Mouse (Mus musculus) T-helper 2 cell (primary cell): ENCODE results near the gene Casp9.
"Not testable (repeated sequence)": the region's sequence is repeated elsewhere in the genome, so short reads cannot be mapped to it uniquely, and the experiment has no call there.

ENCODE experiments used
- in situ Hi-C: fragments of 300-600 bp; cut with MboI, MseI; formaldehyde crosslinking; loops from one replicate; pipeline ENCODE4 v1.15.1; 2025; ENCODE audit warnings: high pct_unique_total_duplicates

The Casp9 gene

GRCm38 (mm10) chr4:141793282-141794151 lies at the start of gene Casp9:
Casp9 (plus strand) TSS chr4:141793612.
- in situ Hi-C loops, result no loop called here

DNA sequence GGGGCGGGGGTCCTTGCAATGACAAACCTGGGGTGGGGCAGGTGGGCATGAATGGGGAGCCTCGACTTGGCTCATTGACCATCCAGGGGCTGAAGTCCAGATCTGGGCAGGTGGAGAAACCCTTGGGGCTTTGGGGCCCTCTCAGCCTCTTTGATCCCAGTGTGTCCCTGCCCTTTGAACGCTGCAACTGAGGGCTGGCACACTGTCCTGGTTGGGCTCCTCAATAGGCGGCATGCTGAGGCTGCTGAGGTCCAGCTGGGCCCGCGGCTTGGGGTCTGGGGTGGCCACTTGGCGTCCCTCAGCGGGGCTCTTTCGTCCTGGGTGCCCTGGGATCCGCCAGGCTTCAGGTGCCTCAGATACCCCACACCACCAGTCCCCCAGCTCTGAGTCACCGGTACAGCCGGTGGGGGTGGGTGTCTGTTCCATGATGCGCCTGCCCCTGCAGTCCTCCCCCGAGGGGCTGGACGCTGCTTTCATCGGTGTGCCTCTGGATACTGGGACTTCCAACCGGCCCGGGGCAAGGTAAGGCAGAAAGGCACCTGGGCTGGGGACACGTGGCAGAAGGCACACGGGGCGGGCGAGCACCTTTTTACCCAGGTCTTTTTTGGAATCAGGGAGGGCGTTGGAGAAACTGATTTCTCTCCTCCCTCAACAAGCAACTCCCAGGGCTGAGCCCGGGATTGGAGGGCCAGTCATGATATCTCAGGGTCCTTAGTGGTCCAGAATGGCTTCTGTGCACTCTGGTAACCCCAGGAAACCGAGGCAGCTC lies 46.6 kb upstream of the Casp9 start, which contains the start of gene Agmat:
TSS of gene Agmat (plus strand) at position 95 of the 769 bp plus-strand sequence.
- in situ Hi-C loops, result no loop called here

GRCm38 (mm10) chr4:141749557-141749956 lies 43.9 kb upstream of the Casp9 start:
- in situ Hi-C loops, result no loop called here

- in situ Hi-C loops, result no loop called here
Observed at GRCm38 (mm10) chr4:141750826-141751225, 42.6 kb upstream of the Casp9 start.

DNA sequence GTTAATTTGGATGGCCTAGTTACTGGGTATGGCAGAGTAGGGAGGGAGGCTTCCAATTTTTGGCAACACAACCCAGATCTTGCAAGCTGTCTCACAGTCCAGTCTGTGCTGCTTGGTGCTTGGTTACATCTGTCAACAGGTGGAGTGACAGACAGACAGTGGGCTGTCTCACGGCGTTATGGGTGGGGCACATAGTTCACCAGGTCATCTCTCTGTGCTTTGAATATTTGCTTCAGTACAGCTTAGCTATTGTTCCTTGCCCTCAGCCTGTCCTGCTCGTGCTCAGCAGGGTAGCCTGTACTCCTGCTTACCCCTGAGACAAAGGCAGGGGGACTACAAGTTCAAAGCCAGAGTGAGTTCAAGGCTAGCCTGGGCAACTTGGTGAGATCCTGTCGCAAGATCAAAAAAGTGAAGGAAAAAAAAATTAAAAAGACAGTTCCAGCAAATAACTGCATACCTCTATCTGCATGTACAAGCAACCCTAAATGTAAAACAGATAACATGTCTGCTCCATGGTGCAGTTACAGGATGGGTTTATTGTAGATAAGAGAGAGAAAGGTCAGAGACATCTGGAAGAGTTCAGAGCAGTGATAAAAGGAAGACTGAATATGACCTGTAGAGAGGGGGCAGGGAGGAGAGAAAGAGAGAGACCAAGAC lies 41.9 kb upstream of the Casp9 start:
- in situ Hi-C loops, result no loop called here

GRCm38 (mm10) chr4:141752076-141752421 lies 41.4 kb upstream of the Casp9 start:
- in situ Hi-C loops, result no loop called here

DNA sequence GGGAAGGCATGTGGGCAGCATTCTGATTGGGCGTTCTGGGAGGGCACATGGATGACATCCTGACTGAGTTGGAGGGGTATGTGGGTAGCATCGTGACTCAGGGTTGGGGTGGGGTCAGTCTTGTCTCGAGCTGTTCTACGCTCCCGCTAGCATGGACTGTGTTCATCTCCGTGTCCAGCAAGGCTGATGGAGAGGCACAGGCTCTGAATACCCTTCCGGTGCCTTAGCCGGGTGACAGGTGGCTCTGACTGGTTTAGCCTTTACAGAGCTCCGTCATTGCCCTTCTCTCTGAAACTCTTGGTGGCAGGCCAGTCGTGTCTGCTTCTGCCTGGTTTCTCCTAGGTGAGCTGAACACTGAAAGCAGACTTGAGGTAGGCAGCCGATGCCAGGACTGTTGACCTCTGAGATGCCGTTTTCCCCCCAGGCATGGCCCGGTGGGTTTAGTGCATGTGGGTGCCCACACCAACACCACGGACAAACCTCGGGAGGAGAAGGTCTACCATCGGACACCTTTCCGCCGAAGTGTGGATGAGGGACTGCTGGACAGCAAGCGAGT lies 38.0 kb upstream of the Casp9 start:
- in situ Hi-C loops, result no loop called here

GRCm38 (mm10) chr4:141757124-141757523 lies 36.3 kb upstream of the Casp9 start:
- in situ Hi-C loops, result no loop called here

DNA sequence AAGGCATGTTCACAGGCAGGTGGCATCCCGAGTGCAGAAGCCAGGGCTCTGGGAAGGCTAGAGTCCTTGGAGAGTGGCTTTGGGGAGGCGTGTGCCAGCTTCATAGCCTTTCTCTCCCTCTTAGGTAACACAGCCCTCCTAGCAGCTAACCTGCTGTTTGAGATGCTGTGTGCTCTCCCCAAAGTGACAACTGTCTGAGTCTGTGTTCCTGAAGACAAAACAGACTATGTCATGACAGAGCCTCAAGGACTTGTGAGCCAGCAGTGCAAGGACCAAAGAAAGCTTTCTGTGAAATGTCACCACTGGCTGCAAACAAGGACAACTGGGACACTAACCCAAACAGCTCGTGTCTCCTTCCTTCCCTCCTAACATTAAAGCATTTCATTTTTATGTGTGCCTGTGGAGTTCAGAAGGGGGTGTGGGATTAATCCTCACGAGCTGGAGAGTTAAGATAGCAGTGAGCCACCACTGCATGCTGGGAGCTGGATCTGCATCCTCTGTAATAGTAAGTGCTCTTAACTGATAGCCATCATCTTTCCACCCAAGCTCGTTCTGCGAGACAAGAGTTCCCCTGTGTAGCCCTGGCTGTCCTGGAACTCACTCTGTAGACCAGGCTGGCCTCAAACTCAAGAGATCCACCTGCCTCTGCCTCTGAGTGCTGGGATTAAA lies 34.4 kb upstream of the Casp9 start:
- in situ Hi-C loops, result no loop called here

DNA sequence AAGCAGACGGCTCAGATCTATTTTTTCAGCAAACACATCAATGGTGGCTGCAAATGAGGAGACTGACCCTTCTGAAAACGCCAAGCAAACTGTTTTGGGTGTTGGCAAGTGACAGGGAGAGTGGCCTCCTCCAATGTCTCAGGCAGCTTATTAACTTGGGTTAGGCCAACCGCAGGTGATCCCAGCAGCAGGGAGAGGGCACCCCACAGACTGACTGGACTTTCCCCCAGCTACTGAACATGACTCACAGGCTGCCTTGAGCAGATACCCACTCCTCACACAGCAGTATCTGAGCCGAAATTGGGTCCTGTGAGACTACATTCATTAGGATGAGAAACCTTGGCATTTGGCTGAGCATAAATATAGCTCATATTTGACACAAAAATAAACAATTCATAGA lies 32.5 kb upstream of the Casp9 start:
- in situ Hi-C loops, result no loop called here

- in situ Hi-C loops, result no loop called here
Observed at GRCm38 (mm10) chr4:141762102-141762598, 31.3 kb upstream of the Casp9 start.

- in situ Hi-C loops, result no loop called here
Observed at GRCm38 (mm10) chr4:141763476-141763875, 29.9 kb upstream of the Casp9 start.

DNA sequence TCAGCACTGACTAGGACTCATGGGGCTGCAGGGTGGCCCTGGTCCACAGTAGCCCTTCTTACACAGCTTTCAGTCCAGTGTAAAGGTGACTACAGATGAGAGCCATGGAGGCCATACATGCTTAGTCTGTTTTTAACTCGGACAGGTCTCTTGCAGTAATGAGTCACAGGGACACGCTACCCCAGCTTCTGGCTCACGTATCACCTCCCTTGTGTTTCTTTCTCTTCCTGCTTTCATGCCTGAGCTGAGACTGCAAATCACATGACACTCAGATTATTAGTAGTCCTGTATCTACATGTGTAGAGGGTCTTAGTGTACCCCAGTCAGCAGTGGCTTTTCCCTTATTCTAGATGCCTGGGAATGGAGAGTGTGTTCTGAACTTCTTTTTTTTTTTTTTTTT lies 28.4 kb upstream of the Casp9 start:
- in situ Hi-C loops, result no loop called here

GRCm38 (mm10) chr4:141766316-141766667 lies 27.1 kb upstream of the Casp9 start:
- in situ Hi-C loops, result no loop called here

DNA sequence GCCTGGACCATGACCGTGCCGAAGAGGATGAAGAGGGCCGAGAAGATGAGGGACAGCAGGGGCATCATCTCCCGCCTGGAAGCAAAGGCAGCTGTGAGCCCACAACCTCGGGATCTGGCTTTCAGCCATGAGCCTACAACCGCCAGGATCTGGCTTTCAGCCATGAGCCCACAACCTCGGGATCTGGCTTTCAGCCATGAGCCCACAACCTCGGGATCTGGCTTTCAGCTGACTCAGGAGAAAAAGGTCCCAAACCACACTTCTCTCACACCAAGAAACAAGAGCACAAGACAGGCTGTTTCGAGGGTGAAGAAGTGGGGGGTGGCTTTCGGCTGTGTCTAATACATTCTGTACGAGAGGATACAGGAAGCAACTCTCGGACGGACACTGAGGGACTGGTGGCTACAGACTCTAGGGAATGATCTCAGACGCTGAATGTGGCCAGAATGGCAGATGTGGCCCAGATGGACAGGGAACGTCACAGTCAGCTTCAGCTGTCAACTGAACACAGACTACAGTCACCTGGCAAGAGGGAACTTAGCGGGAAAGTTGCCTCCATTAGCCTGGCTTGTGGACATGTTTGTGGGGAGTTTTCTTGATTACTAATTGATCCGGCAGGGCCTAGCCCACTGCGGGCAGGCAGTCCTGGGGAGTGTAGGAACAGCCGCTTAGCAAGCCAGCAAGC lies 26.6 kb upstream of the Casp9 start:
- in situ Hi-C loops, result no loop called here

DNA sequence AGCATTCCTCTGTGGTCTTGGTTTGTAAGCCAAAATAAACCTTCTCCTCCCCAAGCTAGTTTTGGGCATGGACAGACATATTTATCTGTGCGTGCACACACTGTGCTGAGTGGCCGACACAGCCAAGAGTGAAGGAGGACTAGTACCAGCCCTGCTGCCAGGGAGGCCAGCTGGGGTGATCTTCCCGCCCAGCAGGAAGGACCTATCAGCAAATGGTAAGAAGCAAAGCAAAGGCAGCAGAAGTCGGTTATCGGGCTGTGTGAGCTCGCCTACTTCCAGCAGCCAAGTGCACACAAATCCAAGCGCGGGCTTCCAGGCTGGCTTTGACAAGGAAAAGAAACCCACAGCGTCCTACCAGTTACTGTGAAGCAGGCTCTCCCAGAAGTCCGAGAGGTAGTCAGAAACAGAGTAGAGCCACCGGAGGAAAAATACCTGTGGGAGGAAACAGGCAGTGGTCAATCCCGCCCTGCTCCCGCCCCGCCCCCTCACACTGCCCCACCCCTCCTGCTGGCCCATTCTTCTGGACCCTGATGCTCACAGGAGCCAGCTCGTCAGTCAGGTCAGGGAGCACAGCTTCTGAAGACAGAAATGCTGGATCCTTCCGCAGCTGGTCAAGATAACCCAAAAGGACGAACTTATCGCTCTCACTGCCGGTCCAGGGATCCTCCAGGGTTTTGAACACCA lies 25.9 kb upstream of the Casp9 start:
- in situ Hi-C loops, result no loop called here

DNA sequence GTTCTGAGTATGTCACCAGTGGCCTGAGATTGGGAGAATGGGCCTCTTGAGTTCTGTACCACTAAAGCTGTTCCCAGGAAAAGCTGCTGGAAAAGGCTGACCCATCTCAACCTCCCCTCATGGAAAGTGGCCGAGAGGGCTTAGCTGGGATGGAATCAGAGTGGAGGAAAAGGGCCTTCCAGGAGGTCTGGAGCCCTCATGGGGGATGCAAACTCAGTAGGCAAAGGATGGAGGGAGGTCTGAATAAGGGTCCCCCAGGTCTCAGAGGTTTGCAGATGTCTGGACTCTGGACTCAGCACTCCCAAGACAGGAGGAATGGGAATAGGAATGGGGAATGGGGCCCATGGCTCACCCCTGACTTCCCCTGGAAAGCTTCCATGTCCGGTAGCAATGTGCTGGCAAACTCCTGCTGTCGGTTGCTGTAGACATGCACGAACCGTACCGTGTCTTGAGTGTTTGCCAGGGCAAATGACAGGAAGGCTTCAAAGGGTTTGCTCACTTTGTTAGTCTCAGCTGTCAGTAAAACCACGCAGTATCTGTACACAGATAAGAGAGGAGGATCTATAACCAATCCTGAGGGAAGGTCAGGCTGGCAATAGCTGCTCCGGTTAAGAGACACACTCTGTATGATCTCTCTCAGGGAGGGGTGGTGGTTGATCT lies 23.8 kb upstream of the Casp9 start:
- in situ Hi-C loops, result no loop called here

GRCm38 (mm10) chr4:141771823-141772222 lies 21.6 kb upstream of the Casp9 start:
- in situ Hi-C loops, result no loop called here

DNA sequence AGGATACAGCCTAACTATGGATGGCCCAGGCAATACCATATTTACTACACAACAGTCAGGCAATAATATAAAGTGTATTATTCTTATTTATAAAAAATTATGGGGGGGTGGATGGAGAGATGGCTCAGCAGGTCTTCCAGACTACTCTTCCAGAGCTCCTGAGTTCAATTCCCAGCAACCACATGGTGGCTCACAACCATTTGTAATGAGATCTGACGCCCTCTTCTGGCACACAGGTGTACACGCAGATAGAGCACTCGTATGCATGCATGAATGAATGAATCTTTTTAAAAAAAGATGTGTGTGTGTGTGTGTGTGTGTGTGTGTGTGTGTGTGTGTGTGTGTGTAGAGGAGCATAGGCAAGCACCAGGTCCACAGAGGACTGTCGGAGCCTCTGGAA lies 20.4 kb upstream of the Casp9 start:
- in situ Hi-C loops, result not testable (repeated sequence)

GRCm38 (mm10) chr4:141779828-141780227 lies 13.6 kb upstream of the Casp9 start:
- in situ Hi-C loops, result loop anchor here (5.0 kb wide), 1 partner anchor 43 kb away; no protein-coding TSS in a partner anchor
